Mouse (Mus musculus): ENCODE data around the gene Caln1.

DNA sequence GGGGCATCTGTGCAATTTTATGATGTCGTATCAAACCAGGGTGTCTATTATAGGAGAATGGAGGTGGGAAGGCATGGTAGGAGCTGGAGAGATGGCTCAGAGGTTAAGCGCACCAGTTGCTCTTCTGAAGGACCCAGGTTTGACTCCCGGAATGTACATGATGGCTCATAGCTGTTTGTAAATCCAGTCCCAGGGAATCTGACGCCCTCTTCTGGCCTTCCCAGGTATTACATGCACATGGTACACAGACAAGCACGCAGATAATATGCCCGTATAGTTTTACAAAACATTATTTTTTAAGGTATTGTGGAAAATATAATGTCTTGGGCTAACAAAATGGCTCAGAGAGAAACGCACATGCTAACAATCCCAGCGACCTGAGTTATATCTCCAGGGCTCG is 443.8 kb downstream of the Caln1 start:
- TF ChIP-seq CTCF (IDR thresholded peaks at IDR 0.05; ENCODE audit: extremely low read depth, insufficient read length, insufficient replicate concordance, low read depth, low read length): peak; percentile 17; the same call in 1 of the 2 replicates
- no peak for TF ChIP-seq POLR2A (IDR thresholded peaks at IDR 0.05; ENCODE audit: low read depth, low read length)
